Mouse (Mus musculus): Measurements from ENCODE around the gene Rpl11. TPM values are rescaled to one million over a fixed set of nuclear protein-coding genes. Genes with fewer than 3 reads are reported as not detected.
A peak's percentile ranks its signal among the peaks of the same experiment; 100 is the strongest.

Rpl11 gene
- polyA plus RNA-seq, 1 experiment from 2014 or later: 345 TPM

DNA sequence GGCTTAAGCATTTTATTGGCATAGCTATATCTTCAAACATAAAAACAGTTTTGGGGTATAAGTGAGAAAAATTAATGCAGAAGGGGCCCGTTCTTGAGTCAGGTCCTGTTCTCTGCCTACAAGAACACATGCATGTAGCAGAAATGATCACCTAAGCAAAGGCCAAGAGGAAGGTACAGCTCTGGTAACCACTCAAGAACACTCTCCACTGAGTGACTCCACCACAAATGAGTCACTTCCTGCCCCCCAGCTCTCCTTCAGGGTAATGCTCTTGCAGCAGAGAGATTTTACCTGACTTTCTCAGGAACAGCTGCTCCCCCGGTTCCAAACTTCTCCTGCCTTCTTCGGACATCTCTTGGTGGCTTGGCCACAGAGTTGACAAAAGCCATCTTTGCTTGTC is 46.4 kb downstream of the Rpl11 start:
- WGBS (ENCODE audit: insufficient replicate concordance): 95% methylated on average over 3 of the region's 3 CpGs
- H3K27me3 ChIP-seq (ENCODE audit: control insufficient read depth, insufficient read depth, low read length): no peaks in the 10 kb centered on the region
- H3K4me2 ChIP-seq: no peak overlapping the region
- ATAC-seq (replicated peaks; ENCODE audit: insufficient number of reproducible peaks, low FRiP score, low TSS enrichment): no peak
- H3K4me1 ChIP-seq (ENCODE audit: control insufficient read depth, insufficient read depth, low read length): no peaks in the 10 kb centered on the region
- peaks cover 59% of the 10 kb centered on the region for H3K36me3 ChIP-seq (ENCODE audit: control insufficient read depth, insufficient read depth, low read length)
- H3K4me3 ChIP-seq (ENCODE audit: low read depth, low read length): no peak overlapping the region
- no peaks in the 10 kb centered on the region for H3K9me3 ChIP-seq (replicated peaks; ENCODE audit: control insufficient read depth, low read length)
- H3K9ac ChIP-seq (ENCODE audit: low read depth, low read length): no peak overlapping the region
- no peak overlapping the region for H3K27ac ChIP-seq (ENCODE audit: low read depth, low read length)

- H3K4me3 ChIP-seq (ENCODE audit: low read depth, low read length): no peak overlapping the region
- 90% methylated on average over 2 of the region's 2 CpGs for WGBS (ENCODE audit: insufficient replicate concordance)
- H3K36me3 ChIP-seq (ENCODE audit: control insufficient read depth, insufficient read depth, low read length): peaks cover 51% of the 10 kb centered on the region
- no peak overlapping the region for H3K27ac ChIP-seq (ENCODE audit: low read depth, low read length)
- ATAC-seq (replicated peaks; ENCODE audit: insufficient number of reproducible peaks, low FRiP score, low TSS enrichment): no peak
- H3K4me1 ChIP-seq (ENCODE audit: control insufficient read depth, insufficient read depth, low read length): no peaks in the 10 kb centered on the region
- no peak overlapping the region for H3K4me2 ChIP-seq
- H3K27me3 ChIP-seq (ENCODE audit: control insufficient read depth, insufficient read depth, low read length): no peaks in the 10 kb centered on the region
- H3K9me3 ChIP-seq (replicated peaks; ENCODE audit: control insufficient read depth, low read length): no peaks in the 10 kb centered on the region
- no peak overlapping the region for H3K9ac ChIP-seq (ENCODE audit: low read depth, low read length)
These were observed 48.3 kb downstream of the Rpl11 start for GRCm38 (mm10) chr4:136004921-136005320.

GRCm38 (mm10) chr4:136004107-136004675 is 49.0 kb downstream of the Rpl11 start:
- Histone ChIP-seq H3K36me3 (ENCODE audit: control insufficient read depth, insufficient read depth, low read length) (peaks cover 43% of the 10 kb centered on the region), H3K4me2 (no peak overlapping the region), H3K4me1 (ENCODE audit: control insufficient read depth, insufficient read depth, low read length) (no peaks in the 10 kb centered on the region), H3K27ac (ENCODE audit: low read depth, low read length) (no peak overlapping the region), H3K9ac (ENCODE audit: low read depth, low read length) (no peak overlapping the region), H3K4me3 (ENCODE audit: low read depth, low read length) (no peak overlapping the region), H3K9me3 (replicated peaks; ENCODE audit: control insufficient read depth, low read length) (no peaks in the 10 kb centered on the region), H3K27me3 (ENCODE audit: control insufficient read depth, insufficient read depth, low read length) (no peaks in the 10 kb centered on the region)
- ATAC-seq (replicated peaks; ENCODE audit: insufficient number of reproducible peaks, low FRiP score, low TSS enrichment): no peak
- 88% methylated on average over 5 of the region's 5 CpGs for WGBS (ENCODE audit: insufficient replicate concordance)

DNA sequence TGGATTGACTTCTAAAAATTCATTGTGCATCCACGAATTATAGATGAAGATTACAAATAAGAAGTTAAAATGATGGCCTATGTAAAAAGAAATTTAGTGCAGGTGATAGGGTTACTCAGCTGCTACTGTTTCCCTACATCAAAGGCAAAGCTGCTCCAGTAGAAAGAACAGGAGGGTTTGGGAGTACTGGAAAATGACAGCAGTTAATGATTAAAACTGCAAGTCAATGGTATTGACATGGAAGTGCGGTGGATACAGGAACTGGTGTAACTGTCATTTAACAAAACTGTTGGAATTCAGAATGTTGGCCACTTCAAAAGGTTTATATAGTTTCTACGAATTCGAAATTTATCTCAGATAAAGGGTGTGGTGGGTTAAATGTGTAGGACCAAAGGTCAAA is 58.1 kb downstream of the Rpl11 start:
- no peaks in the 10 kb centered on the region for H3K27me3 ChIP-seq (ENCODE audit: control insufficient read depth, insufficient read depth, low read length)
- WGBS (ENCODE audit: insufficient replicate concordance): 81% methylated on average over 4 of the region's 4 CpGs

GRCm38 (mm10) chr4:135993941-135994340 is 59.3 kb downstream of the Rpl11 start:
- Histone ChIP-seq H3K27me3 (ENCODE audit: control insufficient read depth, insufficient read depth, low read length) (no peaks in the 10 kb centered on the region), H3K9me3 (replicated peaks; ENCODE audit: control insufficient read depth, low read length) (no peaks in the 10 kb centered on the region; the same call in 1 of the 2 replicates), H3K9ac (ENCODE audit: low read depth, low read length) (no peak overlapping the region), H3K4me3 (ENCODE audit: low read depth, low read length) (no peak overlapping the region), H3K4me2 (no peak overlapping the region), H3K36me3 (ENCODE audit: control insufficient read depth, insufficient read depth, low read length) (no peaks in the 10 kb centered on the region), H3K4me1 (ENCODE audit: control insufficient read depth, insufficient read depth, low read length) (no peaks in the 10 kb centered on the region), H3K27ac (ENCODE audit: low read depth, low read length) (no peak overlapping the region)
- ATAC-seq (replicated peaks; ENCODE audit: insufficient number of reproducible peaks, low FRiP score, low TSS enrichment): no peak
- WGBS (ENCODE audit: insufficient replicate concordance): 90% methylated on average over 6 of the region's 6 CpGs

More for the DNA sequence above, 58.1 kb downstream of the Rpl11 start:
- H3K9ac ChIP-seq (ENCODE audit: low read depth, low read length): no peak overlapping the region
- ATAC-seq (replicated peaks; ENCODE audit: insufficient number of reproducible peaks, low FRiP score, low TSS enrichment): no peak
- no peak overlapping the region for H3K4me2 ChIP-seq
- no peak overlapping the region for H3K27ac ChIP-seq (ENCODE audit: low read depth, low read length)
- H3K36me3 ChIP-seq (ENCODE audit: control insufficient read depth, insufficient read depth, low read length): no peaks in the 10 kb centered on the region
- no peak overlapping the region for H3K4me3 ChIP-seq (ENCODE audit: low read depth, low read length)
- no peaks in the 10 kb centered on the region for H3K4me1 ChIP-seq (ENCODE audit: control insufficient read depth, insufficient read depth, low read length)
- H3K9me3 ChIP-seq (replicated peaks; ENCODE audit: control insufficient read depth, low read length): no peaks in the 10 kb centered on the region; the same call in 1 of the 2 replicates

GRCm38 (mm10) chr4:135987714-135988113 is 65.5 kb downstream of the Rpl11 start:
- WGBS (ENCODE audit: insufficient replicate concordance): 72% methylated on average over 9 of the region's 9 CpGs
- Histone ChIP-seq H3K4me3 (ENCODE audit: low read depth, low read length) (peak overlapping the region; percentile 85), H3K27ac (ENCODE audit: low read depth, low read length) (peak overlapping the region; percentile 85; the same call in 1 of the 2 replicates), H3K9me3 (replicated peaks; ENCODE audit: control insufficient read depth, low read length) (no peaks in the 10 kb centered on the region), H3K9ac (ENCODE audit: low read depth, low read length) (peak overlapping the region; percentile 94), H3K27me3 (ENCODE audit: control insufficient read depth, insufficient read depth, low read length) (no peaks in the 10 kb centered on the region), H3K4me1 (ENCODE audit: control insufficient read depth, insufficient read depth, low read length) (peaks cover 12% of the 10 kb centered on the region), H3K36me3 (ENCODE audit: control insufficient read depth, insufficient read depth, low read length) (peaks cover 6% of the 10 kb centered on the region), H3K4me2 (peak overlapping the region; percentile 93)
- ATAC-seq (replicated peaks; ENCODE audit: insufficient number of reproducible peaks, low FRiP score, low TSS enrichment): no peak

GRCm38 (mm10) chr4:135986943-135987710 is 66.1 kb downstream of the Rpl11 start, which contains the start of gene Pithd1:
Pithd1 (minus strand) TSS chr4:135987264.
- Histone ChIP-seq H3K27ac (ENCODE audit: low read depth, low read length) (peak within 1 kb of the TSS; percentile 85), H3K4me3 (ENCODE audit: low read depth, low read length) (peak within 1 kb of the TSS; percentile 85), H3K9me3 (replicated peaks; ENCODE audit: control insufficient read depth, low read length) (no peaks in the 10 kb centered on the region), H3K36me3 (ENCODE audit: control insufficient read depth, insufficient read depth, low read length) (peaks cover 6% of the 10 kb centered on the region), H3K4me2 (peak within 1 kb of the TSS; percentile 93), H3K4me1 (ENCODE audit: control insufficient read depth, insufficient read depth, low read length) (peaks cover 12% of the 10 kb centered on the region), H3K27me3 (ENCODE audit: control insufficient read depth, insufficient read depth, low read length) (no peaks in the 10 kb centered on the region), H3K9ac (ENCODE audit: low read depth, low read length) (peak within 1 kb of the TSS; percentile 94)
- WGBS (ENCODE audit: insufficient replicate concordance): 0% methylated on average over 75 of the region's 81 CpGs
- ATAC-seq (replicated peaks; ENCODE audit: insufficient number of reproducible peaks, low FRiP score, low TSS enrichment): peak; percentile 84

DNA sequence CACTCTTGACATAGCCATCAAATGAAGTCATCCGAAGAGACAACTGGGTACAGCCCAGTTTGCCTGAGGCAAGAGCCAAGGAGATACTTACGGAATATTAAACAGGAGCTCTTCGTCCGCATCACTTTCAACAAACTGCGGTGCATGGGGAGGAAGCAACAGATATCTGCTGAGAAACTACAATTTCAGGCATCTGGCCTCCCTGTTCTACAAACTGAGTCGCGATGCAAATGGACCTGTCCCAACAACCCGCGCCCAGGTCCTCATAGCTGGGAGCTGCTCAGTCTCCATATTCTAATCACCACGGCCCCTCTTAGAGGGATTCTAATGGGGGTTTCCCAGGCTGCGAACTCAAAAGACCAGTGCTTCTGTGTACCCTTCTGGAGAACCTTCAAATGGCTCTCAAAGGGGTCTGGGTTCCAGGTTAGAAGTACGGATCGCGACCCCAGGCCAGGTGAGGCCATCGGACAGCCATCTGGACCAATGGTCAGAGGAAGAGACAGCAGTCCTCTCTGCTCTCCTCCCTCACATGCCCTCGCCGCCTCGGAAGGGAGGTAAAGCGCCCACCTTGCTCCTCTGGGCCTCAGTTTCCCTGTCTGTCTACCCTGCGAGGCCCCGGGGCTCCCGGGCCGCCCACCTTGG is 66.8 kb downstream of the Rpl11 start:
- peaks cover 6% of the 10 kb centered on the region for H3K36me3 ChIP-seq (ENCODE audit: control insufficient read depth, insufficient read depth, low read length)
- H3K4me3 ChIP-seq (ENCODE audit: low read depth, low read length): peak overlapping the region; percentile 85
- peaks cover 12% of the 10 kb centered on the region for H3K4me1 ChIP-seq (ENCODE audit: control insufficient read depth, insufficient read depth, low read length)
- ATAC-seq (replicated peaks; ENCODE audit: insufficient number of reproducible peaks, low FRiP score, low TSS enrichment): no peak
- H3K4me2 ChIP-seq: peak overlapping the region; percentile 93
- no peaks in the 10 kb centered on the region for H3K9me3 ChIP-seq (replicated peaks; ENCODE audit: control insufficient read depth, low read length)
- peak overlapping the region; percentile 85 for H3K27ac ChIP-seq (ENCODE audit: low read depth, low read length)
- 8% methylated on average over 23 of the region's 23 CpGs for WGBS (ENCODE audit: insufficient replicate concordance)
- no peaks in the 10 kb centered on the region for H3K27me3 ChIP-seq (ENCODE audit: control insufficient read depth, insufficient read depth, low read length)
- peak overlapping the region; percentile 94 for H3K9ac ChIP-seq (ENCODE audit: low read depth, low read length)

Measured in heart, embryonic 11.5 days (tissue).